Mouse (Mus musculus) B cell, adult 67 days (primary cell): Measurements from ENCODE around the gene Vmn1r39. TPM values are rescaled to one million over a fixed set of nuclear protein-coding genes. Genes with fewer than 3 reads are reported as not detected.

Experiments used
- total RNA-seq, 2 experiments: library from RNA; stranded (reverse); gene quantifications; 4 replicates each; pipeline ENCODE4 v1.2.4; 2023

Vmn1r39 gene
- total RNA-seq, result not detected

DNA sequence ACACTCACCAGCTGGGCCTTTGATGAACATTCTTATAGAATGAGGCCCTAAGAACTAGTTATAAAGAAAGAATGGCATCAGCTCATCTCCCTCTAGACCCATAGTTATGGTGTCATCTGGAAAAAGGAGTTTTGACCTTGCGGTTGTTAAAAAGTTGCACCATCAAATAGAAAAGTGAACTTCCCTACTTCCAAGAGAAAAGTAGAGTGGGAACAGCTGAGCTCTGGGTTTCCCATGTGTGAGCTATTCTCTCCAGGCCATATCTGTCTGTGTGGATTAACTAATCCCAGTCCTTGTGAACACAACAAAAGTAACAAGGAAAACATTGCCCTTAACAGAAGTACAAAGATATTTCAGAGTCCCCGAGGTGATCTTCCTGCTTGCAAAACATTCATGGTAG lies at the start of gene Vmn1r39:
Vmn1r39 (minus strand) TSS at position 101 of the 400 bp plus-strand sequence.

DNA sequence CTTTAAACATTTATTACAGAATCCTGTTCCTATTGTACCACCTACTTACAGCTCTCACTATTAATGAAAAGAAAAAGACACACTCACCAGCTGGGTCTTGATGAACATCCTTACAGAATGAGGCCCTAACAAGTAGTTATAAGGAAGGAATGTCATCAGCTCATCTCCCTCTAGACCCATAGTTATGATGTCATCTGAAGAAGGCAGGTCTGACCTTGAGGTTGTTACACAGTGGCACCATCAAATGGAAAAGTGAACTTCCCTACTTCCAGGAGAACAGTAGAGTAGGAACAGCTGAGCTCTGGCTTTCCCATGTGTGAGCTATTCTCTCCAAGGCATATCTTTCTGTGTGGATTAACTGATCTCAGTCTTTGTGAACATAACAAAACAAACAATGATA lies 27.9 kb downstream of the Vmn1r39 start, which contains the start of gene Vmn1r38:
Vmn1r38 (minus strand) TSS at position 101 of the 400 bp plus-strand sequence.

Other genes starting within 250 kb of the Vmn1r39 start
- gene Vmn1r33, start 192.3 kb downstream of the Vmn1r39 start, total RNA-seq, result not detected
- not detected for gene Vmn1r34, start 166.7 kb downstream of the Vmn1r39 start, total RNA-seq
- gene Vmn1r35, start 124.7 kb downstream of the Vmn1r39 start, total RNA-seq, result not detected
- gene Vmn1r36, start 91.4 kb downstream of the Vmn1r39 start, total RNA-seq, result not detected
- not detected for gene Vmn1r37, start 81.2 kb downstream of the Vmn1r39 start, total RNA-seq
- not detected for gene Vmn1r38, start 28.0 kb downstream of the Vmn1r39 start, total RNA-seq
- gene Gng12, start 85.8 kb upstream of the Vmn1r39 start, total RNA-seq, result 1 to 10 TPM; 7.6 to 8.7 TPM
- gene Gadd45a, start 226.8 kb upstream of the Vmn1r39 start, total RNA-seq, result 10 to 100 TPM; 39.0 to 49.0 TPM